Mouse (Mus musculus): ENCODE data around the gene 4933428G20Rik.

GRCm38 (mm10) chr11:97513066-97513465 lies 12.9 kb upstream of the 4933428G20Rik start:
- TF ChIP-seq CTCF (IDR thresholded peaks at IDR 0.05; ENCODE audit: low read depth, low read length) (no peak), GATA1 (IDR thresholded peaks at IDR 0.05; ENCODE audit: borderline replicate concordance, low read length) (no peak), GATA2 (IDR thresholded peaks at IDR 0.05; ENCODE audit: borderline replicate concordance, low read depth, low read length) (no peak), TAL1 (conservative IDR thresholded peaks at IDR 0.05; ENCODE audit: low read depth, low read length) (no peak), POLR2AphosphoS5 (IDR thresholded peaks at IDR 0.05; ENCODE audit: insufficient replicate concordance, low read depth, low read length) (no peak)
